Mouse (Mus musculus) forebrain, embryonic 15.5 days (tissue): ENCODE measurements at regions not wholly inside any gene's neighbourhood (a gene's known extent, or its start where the extent isn't known, plus 50 kb on each side); places are given as distances from the start of the nearest gene placed in this dataset.

Experiments used
- ATAC-seq: fragments of 200-750 bp; cut with Nextera tagmentation; replicated peaks from 2 replicates; pipeline ENCODE4 v1.8.0; 2017; ENCODE audit warnings: mild to moderate bottlenecking, moderate TSS enrichment, moderate library complexity
- H3K27ac ChIP-seq: fragments of 300-500 bp; sonication (generic); replicated peaks from 2 replicates; pipeline ENCODE4 v1.5.1; 2015; ENCODE audit warnings: mild to moderate bottlenecking, inconsistent platforms
- H3K27me3 ChIP-seq: fragments of 300-500 bp; sonication (generic); 2 replicates; pipeline ENCODE4 v1.6.1; 2015; ENCODE audit warnings: inconsistent platforms
- H3K36me3 ChIP-seq: fragments of 300-500 bp; sonication (generic); 2 replicates; pipeline ENCODE4 v1.6.1; 2015; ENCODE audit warnings: mild to moderate bottlenecking, inconsistent platforms
- H3K4me1 ChIP-seq: fragments of 300-500 bp; sonication (generic); 2 replicates; pipeline ENCODE4 v1.6.1; 2015; ENCODE audit warnings: inconsistent platforms
- H3K4me2 ChIP-seq: fragments of 300-500 bp; sonication (generic); replicated peaks from 2 replicates; pipeline ENCODE4 v1.6.1; 2015; ENCODE audit warnings: mild to moderate bottlenecking, inconsistent platforms
- H3K4me3 ChIP-seq: fragments of 300-500 bp; sonication (generic); 2 replicates; pipeline ENCODE4 v1.5.1; 2015; ENCODE audit warnings: mild to moderate bottlenecking, inconsistent platforms
- H3K9ac ChIP-seq: fragments of 300-500 bp; sonication (generic); replicated peaks from 2 replicates; pipeline ENCODE4 v1.6.1; 2015; ENCODE audit warnings: mild to moderate bottlenecking, inconsistent platforms
- H3K9me3 ChIP-seq: fragments of 300-500 bp; sonication (generic); 2 replicates; pipeline ENCODE4 v1.6.1; 2016; ENCODE audit warnings: inconsistent platforms
- WGBS: fragments of 180-500 bp; shearing (Covaris S2); methylation state at CpG from one replicate; pipeline ENCODE4 v1.1.7; 2015; ENCODE audit warnings: mixed read lengths; 5-methylcytosine and 5-hydroxymethylcytosine counted together
- microRNA counts: library from miRNA; unstranded; fragments of <30 nt; microRNA quantifications from one replicate; lab custom pipeline; 2016
- microRNA-seq: library from miRNA; unstranded; fragments of <30 nt; microRNA quantifications from one replicate; pipeline ENCODE4, GENCODE M21; 2016

GRCm38 (mm10) chr6:31333228-31333922, 65.2 kb upstream of the Mkln1 start:
- WGBS = 54% methylated on average over 16 of the region's 16 CpGs
- Histone ChIP-seq H3K27me3 (no peaks in the 10 kb centered on the region), H3K4me3 (no peak overlapping the region), H3K36me3 (no peaks in the 10 kb centered on the region), H3K4me2 (no peak overlapping the region), H3K4me1 (no peaks in the 10 kb centered on the region), H3K9ac (no peak overlapping the region), H3K27ac (no peak overlapping the region), H3K9me3 (no peaks in the 10 kb centered on the region)
- ATAC-seq = no peak

- no peak for ATAC-seq
- H3K9me3 ChIP-seq = no peaks in the 10 kb centered on the region
- no peak overlapping the region for H3K4me2 ChIP-seq
- no peak overlapping the region for H3K9ac ChIP-seq
- H3K36me3 ChIP-seq = no peaks in the 10 kb centered on the region
- H3K4me3 ChIP-seq = no peak overlapping the region
- 92% methylated on average over 4 of the region's 4 CpGs for WGBS
- H3K4me1 ChIP-seq = peaks cover 2% of the 10 kb centered on the region; the same call in 1 of the 2 replicates
- no peaks in the 10 kb centered on the region for H3K27me3 ChIP-seq
- no peak overlapping the region for H3K27ac ChIP-seq
Observed at GRCm38 (mm10) chr6:31334086-31334485, 64.4 kb upstream of the Mkln1 start.

DNA sequence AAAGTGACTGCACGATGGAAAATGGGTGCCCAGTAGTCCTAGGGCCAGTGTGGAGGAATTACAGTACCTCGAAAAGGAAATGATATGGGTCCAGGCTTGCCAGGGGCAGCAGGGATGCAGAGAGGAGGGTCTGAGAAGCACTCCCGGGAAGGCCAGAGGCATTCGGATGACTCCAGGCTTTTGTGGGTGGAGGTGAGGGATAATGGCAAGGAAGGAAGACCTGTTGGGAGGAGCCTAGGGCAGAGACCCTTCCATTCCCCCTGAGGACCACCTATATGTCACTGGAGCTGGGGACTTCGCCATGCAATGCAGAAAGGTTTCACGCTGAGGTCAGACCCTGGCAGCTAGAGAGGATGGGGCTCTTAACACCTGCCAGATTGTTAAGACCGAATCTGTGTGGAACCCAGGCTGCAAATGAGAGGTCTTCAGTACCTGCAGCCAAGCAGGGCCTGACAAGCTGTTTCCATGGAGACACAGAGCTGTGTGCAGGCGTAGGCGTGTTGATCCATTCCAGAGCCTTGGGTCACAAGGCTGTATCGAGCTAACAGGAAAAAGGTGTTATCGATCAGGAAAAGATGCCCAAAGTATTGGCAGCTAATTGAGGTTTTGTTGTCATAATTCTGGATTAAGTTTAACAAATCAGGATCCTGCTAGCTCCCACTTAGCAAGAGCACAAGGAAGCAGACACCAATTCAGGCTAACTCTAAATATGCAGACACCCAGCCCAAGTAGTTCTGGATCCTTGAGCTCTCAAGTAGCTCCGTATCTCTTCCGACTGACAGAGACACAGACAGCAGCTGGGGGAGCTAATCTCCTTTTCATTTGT, 59.2 kb upstream of the Mkln1 start:
- no peaks in the 10 kb centered on the region for H3K9me3 ChIP-seq
- ATAC-seq = peak; percentile 81; the same call in 1 of the 2 replicates
- WGBS = 57% methylated on average over 13 of the region's 13 CpGs
- H3K9ac ChIP-seq = no peak overlapping the region
- H3K4me1 ChIP-seq = peaks cover 10% of the 10 kb centered on the region; the same call in 1 of the 2 replicates
- H3K4me3 ChIP-seq = no peak overlapping the region
- no peaks in the 10 kb centered on the region for H3K36me3 ChIP-seq
- no peak overlapping the region for H3K4me2 ChIP-seq
- peak overlapping the region; percentile 65 for H3K27ac ChIP-seq
- H3K27me3 ChIP-seq = no peaks in the 10 kb centered on the region

- H3K4me2 ChIP-seq = no peak overlapping the region
- H3K9me3 ChIP-seq = no peaks in the 10 kb centered on the region
- 50% methylated on average over 1 of the region's 1 CpGs for WGBS
- no peak for ATAC-seq
- no peak overlapping the region for H3K4me3 ChIP-seq
- no peaks in the 10 kb centered on the region for H3K36me3 ChIP-seq
- no peaks in the 10 kb centered on the region for H3K27me3 ChIP-seq
- no peak overlapping the region for H3K9ac ChIP-seq
- peak overlapping the region; percentile 65 for H3K27ac ChIP-seq
- peaks cover 10% of the 10 kb centered on the region; the same call in 1 of the 2 replicates for H3K4me1 ChIP-seq
Observed at GRCm38 (mm10) chr6:31339948-31340250, 58.6 kb upstream of the Mkln1 start.

- Histone ChIP-seq H3K4me3 (no peak overlapping the region), H3K4me2 (no peak overlapping the region), H3K36me3 (no peaks in the 10 kb centered on the region), H3K4me1 (0 out of 2 replicates have a peak, but pooled peaks cover 2% of the 10 kb centered on the region), H3K9me3 (no peaks in the 10 kb centered on the region), H3K27ac (no peak overlapping the region), H3K27me3 (no peaks in the 10 kb centered on the region), H3K9ac (no peak overlapping the region)
- 45% methylated on average over 10 of the region's 10 CpGs for WGBS
- ATAC-seq = no peak
Observed at GRCm38 (mm10) chr6:31345366-31346084, 53.0 kb upstream of the Mkln1 start.

GRCm38 (mm10) chr6:31348333-31348732, 50.2 kb upstream of the Mkln1 start:
- H3K4me1 ChIP-seq = 0 out of 2 replicates have a peak, but pooled peaks cover 2% of the 10 kb centered on the region
- H3K27ac ChIP-seq = no peak overlapping the region
- no peak overlapping the region for H3K9ac ChIP-seq
- H3K36me3 ChIP-seq = no peaks in the 10 kb centered on the region
- H3K4me2 ChIP-seq = no peak overlapping the region
- 91% methylated on average over 4 of the region's 4 CpGs for WGBS
- no peak overlapping the region for H3K4me3 ChIP-seq
- ATAC-seq = no peak
- no peaks in the 10 kb centered on the region for H3K27me3 ChIP-seq
- H3K9me3 ChIP-seq = no peaks in the 10 kb centered on the region

MicroRNAs encoded in the stretch of these regions (microRNA counts, 519-probe panel; counts per million panel counts)
- 3,264 counts per million, percentile 77 among the panel's probes with 10 or more counts for microRNA mmu-miR-29a (lab: Ali Mortazavi, UCI)

Small RNA genes in the stretch of these regions (microRNA-seq; reads per million reads assigned to microRNA genes)
- gene Mir29a (275 reads per million, percentile 67 among the genes with 10 or more reads in this experiment), gene Mir29b-1 (2.0 reads per million)
